Mouse (Mus musculus) gastrocnemius, adult 2 months (tissue): ENCODE measurements around the gene Timm10. TPM values are rescaled to one million over a fixed set of nuclear protein-coding genes. Genes with fewer than 3 reads are reported as not detected.
A peak's percentile ranks its signal among the peaks of the same experiment; 100 is the strongest.

Experiments used
- DNase-seq: peaks from one replicate; pipeline ENCODE4 v3.0.0; 2022
- H3K27ac ChIP-seq: fragments of 200-600 bp; 2 replicates; pipeline ENCODE4 v1.8.1; 2022; ENCODE audit warnings: mild to moderate bottlenecking
- H3K4me3 ChIP-seq: fragments of 200-600 bp; 2 replicates; pipeline ENCODE4 v1.8.1; 2022; ENCODE audit warnings: mild to moderate bottlenecking, moderate library complexity
- CTCF ChIP-seq: fragments of 200-600 bp; IDR thresholded peaks from 2 replicates; pipeline ENCODE4 v1.8.1; 2022; ENCODE audit warnings: antibody characterized with exemption, mild to moderate bottlenecking, moderate library complexity
- intact Hi-C: fragments of 180-260 bp; cut with DNase I; formaldehyde crosslinking; loops from one replicate; pipeline ENCODE4 v1.15.1; 2025
- total RNA-seq, 2 experiments: library from RNA; stranded (reverse); gene quantifications; 2 replicates each; pipeline ENCODE4 v1.2.3; 2021

Timm10 gene
- total RNA-seq, 2 experiments from 2014 or later: 42.0 to 57.7 TPM

DNA sequence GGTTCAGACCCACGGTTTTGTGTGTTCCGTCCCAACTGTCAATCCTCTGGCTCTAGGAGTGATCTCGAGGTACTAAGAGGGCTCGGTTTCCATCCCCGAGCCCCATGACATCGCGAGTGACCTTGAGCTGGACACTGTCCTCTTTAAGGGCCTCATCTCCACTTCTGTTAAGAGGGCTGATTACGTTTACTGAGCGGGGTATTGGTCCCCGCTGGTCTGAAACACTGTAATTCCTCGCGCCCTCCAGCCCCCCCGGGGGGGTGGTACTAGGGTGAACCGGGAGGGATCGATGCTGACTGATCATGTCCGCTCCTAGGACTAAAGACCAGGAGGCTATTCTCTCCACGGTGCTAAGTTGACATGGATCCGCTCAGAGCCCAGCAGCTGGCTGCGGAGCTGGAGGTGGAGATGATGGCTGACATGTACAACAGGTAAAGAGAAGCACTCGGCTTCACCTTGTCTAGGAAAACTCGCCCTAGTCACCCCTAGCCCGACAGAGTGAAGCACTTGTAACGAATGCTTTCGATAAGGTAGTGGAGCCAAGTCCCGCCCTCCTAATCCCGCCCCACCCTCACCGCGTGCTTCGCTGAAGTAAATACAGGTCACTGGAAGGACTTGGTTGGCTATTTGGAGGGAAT, 605 bp downstream of the Timm10 start:
- peak overlapping the region; percentile 79 for H3K4me3 ChIP-seq
- no peak for DNase-seq
- peak overlapping the region; percentile 91 for H3K27ac ChIP-seq
- no peak for TF ChIP-seq CTCF
- intact Hi-C loops: no loop called here

DNA sequence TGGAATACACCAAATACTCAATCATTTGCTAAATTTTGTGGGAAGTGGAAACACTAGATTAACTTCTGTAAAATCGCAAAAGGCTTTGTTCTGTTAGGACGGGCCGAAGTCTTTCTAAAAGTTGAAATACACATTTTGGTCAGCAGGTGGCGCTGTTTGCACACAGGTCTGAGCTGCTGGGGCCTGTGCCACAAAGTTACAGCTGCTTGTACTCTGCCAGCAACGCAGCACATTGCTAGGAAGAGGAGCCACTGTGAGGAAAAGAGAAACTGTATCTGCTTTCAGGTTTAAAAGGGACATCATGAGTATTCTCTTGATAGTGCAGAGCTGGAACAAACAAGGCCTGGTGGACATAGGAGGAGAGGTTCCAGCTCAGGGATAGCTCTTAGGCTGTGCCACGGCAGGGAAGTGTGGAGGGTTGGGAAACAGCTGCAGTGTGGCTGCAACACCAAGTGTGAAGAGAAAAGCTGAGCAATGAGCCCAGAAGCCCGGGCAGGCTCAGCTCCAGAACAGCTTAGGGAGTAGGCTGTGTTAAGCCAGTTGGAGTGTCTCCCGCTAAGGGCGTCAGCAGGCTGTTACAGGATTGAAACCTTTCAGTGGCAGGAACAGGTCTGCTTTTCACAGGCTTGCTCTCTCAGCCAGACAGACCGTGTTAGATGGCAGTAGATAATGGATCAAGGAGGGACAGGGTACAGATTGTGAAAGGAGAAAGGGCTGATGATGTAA, 5.0 kb downstream of the Timm10 start:
- DNase-seq: peak; percentile 91
- peak overlapping the region; percentile 46 for H3K4me3 ChIP-seq
- peak; percentile 96 for TF ChIP-seq CTCF
- H3K27ac ChIP-seq: peak overlapping the region; percentile 88
- intact Hi-C loops: loop anchor here (1.0 to 5.0 kb wide), 3 partner anchors 23 to 58 kb away; no protein-coding TSS in a partner anchor

DNA sequence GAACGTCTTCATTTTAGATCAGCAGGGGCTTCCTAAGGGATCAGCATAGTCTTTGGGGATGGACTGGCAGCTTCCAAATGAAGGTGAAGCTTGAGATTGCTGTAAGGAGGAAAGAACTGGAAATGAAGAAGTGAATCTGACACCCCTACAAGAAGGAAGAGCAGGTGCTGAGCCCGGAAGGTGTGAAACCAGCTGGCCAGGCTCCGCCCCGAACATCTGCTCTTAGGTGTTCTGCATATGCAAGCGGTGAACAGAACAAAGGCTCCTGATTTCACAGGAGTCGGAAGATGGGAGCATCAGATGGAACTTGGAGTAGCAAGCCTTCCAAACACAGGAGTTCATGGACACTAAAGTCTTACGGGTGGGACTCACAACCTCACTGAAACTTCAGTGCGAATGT, 10.3 kb downstream of the Timm10 start:
- no peak for DNase-seq
- intact Hi-C loops: no loop called here
- TF ChIP-seq CTCF: no peak
- H3K27ac ChIP-seq: no peak overlapping the region
- no peak overlapping the region for H3K4me3 ChIP-seq

DNA sequence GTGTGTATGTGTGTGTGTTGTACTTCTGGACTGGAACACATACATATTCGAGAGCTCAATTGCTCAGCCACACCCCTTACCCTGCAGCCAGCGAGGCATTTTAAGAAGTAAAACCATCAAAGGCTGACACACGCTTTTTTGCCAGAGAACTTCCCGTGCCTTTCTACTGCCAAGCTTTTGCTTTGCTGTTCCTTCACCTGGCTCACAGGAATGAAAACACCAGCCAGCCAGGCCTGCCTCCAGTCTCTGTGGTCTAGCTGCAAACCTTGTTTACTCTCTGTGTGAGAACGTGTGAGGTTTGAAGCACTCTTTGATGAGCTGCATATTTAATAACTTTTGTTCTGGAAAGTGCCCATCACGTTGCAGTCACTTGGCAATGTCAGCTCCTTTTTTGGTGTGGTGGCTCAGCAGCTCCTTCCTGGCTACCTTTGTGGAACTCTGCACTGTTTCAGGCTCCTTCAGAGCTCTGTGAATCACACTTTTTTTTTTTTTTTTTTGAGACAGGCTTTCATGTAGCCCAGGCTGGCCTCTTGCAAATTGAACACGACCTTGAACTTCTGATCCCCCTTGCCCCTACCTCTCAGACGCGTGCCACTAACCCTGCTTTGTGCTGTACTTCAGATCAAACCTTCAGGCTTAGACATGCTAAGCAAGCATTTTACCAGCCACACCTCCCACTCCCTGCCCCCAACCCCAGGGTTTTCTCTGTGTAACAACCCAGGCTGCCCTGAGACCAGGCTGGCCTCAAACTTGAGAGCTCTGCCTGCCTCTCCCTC, 11.2 kb downstream of the Timm10 start:
- intact Hi-C loops: no loop called here
- H3K27ac ChIP-seq: peak overlapping the region; percentile 95
- no peak overlapping the region for H3K4me3 ChIP-seq

DNA sequence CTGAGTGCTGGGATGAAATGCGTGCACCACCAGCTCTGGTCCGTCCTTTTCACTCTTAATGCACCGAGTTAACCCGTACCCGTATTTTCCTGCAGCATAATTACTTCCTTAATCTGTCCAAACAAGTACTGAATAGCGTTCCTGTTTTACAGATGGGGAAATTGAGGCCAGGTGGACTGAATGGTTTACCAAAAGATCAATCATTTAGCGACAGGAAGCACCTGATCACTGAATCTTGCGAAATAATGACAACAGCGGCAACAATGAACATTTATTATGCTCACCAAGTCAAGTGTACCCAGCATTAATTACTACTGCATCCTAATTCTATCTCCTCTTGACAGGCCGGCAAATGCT, 11.8 kb downstream of the Timm10 start, which contains the start of gene Slc43a1:
TSS of gene Slc43a1 (plus strand) at position 258 of the 357 bp plus-strand sequence.
- Histone ChIP-seq H3K4me3 (peak within 1 kb of the TSS; percentile 93), H3K27ac (peak within 1 kb of the TSS; percentile 95)
- intact Hi-C loops: no loop called here
- no peak for TF ChIP-seq CTCF
- DNase-seq: no peak

More for the DNA sequence above, 11.2 kb downstream of the Timm10 start:
- no peak for DNase-seq
- no peak for TF ChIP-seq CTCF

DNA sequence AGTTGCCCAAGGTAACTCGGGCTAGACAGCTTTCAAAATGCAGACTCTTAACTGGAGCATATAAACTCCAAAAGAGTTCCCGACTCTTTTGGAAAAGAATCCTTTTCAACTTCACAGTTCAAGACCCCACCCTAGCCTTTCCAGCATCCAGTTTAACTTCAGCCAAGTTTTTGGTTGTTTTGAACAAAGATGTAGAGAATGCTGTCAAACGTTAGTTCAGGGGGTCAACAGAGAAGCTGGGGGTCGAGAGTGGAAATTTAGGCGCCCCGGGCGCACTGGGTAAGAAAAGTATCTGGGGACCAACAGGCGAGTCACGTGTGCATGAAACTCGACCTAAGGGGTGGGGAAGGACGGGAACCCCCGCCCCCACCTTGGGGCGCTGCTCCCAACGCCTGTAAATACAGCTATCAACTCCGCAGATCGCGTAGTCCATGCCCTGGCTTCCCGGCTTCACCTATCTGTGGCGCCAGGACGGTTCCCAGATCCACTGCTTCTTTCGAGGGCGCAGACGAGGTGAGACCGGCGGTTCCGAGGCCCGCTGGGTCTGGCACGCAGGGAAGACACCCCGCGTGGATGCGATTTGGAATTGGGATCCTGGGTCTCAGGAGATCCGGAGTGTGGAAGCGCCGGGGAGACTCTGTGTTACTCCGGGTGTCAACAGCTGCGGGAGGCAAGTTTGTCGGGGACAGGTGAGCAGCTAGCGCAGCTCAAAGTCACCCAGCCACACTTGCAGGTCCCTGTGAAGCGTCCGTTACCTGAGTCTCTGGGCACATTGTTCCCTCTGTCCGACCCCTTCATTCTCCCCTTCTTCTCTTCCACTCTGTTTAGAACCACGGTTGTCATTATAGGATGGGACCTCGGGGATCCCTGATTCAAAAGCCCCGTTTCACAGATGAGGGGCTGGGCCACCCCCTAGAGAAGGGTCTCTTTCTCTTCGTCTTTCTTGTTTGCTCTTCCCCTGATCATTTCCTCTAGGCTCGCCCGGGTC, 12.5 kb downstream of the Timm10 start:
- Histone ChIP-seq H3K27ac (peak overlapping the region; percentile 95), H3K4me3 (peak overlapping the region; percentile 93)
- intact Hi-C loops: no loop called here
- no peak for TF ChIP-seq CTCF
- peak; percentile 86 for DNase-seq

DNA sequence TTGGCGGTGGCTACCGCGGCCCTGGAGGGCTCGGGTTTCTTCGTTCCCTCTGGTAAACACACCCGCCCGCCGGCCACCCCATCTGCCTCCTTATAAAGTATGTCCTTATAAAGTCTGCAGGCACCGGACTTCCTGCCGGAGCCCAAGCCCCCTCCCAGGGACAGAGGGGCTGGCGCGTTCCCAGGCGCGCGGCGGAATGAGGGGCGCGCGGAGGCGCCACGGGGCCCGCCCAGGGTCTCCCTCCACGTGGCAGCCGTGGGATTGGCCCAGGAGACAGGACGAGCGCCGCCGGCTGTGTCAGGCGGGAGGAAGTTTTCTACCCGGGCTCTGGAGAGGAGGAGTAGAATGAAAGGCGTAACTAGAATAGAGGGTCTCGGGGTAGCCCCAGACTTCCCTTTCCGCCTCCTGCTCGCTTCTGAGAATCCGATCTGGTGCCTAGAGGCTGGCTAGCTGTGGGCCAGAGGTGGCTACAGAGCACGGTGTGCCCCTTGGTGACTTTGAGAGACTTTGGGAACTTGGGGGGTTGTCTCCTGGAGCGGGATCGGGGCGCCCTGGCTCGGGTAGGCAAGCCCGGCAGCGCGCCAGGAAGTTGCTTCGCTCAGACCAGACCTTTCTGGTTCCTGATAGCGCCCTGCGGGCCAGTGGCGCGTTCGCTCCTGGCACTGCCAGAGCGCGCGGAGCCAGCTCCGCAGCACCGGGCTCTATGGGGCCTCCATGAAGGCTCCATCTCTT, 13.4 kb downstream of the Timm10 start:
- Histone ChIP-seq H3K27ac (peak overlapping the region; percentile 95), H3K4me3 (peak overlapping the region; percentile 93)
- intact Hi-C loops: no loop called here
- DNase-seq: peak; percentile 86
- TF ChIP-seq CTCF: peak; percentile 5; the same call in 1 of the 2 replicates

DNA sequence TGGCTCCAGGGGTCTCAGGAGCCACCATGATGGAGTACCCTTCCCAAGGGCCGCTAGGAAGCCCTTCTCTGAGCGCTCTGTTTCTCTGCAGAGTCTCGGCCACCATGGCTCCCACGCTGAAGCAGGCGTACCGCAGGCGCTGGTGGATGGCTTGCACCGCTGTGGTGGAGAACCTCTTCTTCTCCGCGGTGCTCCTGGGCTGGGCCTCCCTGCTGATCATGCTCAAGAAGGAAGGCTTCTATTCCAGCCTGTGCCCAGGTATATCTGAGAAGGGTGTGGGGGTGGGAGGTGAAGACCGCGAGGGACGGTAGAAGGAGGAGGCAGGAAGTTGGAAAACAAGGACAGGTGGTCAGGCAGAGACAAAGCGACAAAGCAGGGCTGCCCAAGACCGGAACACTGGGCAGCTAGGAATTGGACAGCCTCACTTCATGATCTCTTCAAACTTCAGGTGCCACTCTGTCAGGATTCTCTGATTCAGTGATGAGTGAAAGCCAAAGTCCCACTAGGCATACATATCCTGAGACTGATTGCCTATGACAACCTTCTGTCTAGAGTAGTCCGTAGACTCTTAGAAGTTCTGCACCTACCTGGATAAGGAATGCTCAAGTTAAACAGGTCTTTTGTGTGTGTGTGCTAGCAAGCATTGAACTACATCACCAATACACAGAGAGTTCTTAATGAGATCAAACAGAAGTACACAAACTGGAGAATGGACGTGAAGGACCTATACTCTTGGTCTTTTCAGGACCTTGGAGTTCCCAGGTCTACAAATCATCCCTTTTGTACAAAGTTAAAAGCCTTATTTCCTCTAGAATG, 14.2 kb downstream of the Timm10 start:
- TF ChIP-seq CTCF: no peak
- H3K4me3 ChIP-seq: peak overlapping the region; percentile 93
- peak overlapping the region; percentile 95 for H3K27ac ChIP-seq
- DNase-seq: no peak
- intact Hi-C loops: no loop called here

DNA sequence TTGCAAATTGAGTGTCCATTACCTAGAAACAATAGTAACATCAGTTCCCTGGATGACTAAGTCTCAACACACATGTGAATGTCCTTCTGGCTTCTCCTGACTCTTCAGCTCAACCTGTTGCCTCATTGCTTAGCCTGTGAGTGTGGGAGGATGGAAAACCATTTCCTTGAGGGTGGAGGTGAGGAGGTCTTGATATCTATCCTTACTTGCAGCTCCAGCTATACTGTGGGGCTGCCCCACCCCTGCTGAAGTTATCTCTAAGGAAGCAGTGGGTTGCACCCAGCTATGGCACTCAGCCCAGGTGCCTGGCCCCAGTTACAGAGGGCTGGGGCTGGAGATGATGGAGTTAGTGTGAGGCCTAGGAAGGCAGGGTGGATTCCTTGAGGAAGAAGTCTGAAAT, 15.1 kb downstream of the Timm10 start:
- DNase-seq: no peak
- Histone ChIP-seq H3K4me3 (peak overlapping the region; percentile 93), H3K27ac (no peak overlapping the region)
- intact Hi-C loops: no loop called here
- TF ChIP-seq CTCF: no peak

DNA sequence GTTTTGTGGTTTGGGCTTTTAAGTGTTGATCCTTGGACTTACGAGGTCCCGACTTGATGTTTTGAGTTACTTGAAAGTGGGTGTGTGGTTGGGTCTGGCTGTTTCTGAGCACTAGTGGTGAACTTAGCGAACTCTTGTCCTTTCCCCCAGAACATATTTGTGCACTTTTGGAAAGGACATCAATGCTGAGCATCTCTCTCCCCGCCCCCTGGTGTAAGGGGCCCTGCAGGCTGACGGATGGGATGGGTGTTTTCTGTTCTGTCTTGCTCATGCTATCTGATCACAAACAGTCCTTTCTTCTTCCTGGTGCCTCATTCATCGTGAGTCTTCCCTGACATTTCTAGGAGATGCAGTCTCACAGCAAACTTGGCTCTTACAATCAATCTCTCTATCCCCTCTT, 16.9 kb downstream of the Timm10 start:
- intact Hi-C loops: no loop called here
- DNase-seq: no peak
- TF ChIP-seq CTCF: no peak
- H3K27ac ChIP-seq: no peak overlapping the region
- H3K4me3 ChIP-seq: no peak overlapping the region
